ENCODE assay signal across 1 mouse cellular context in genomic region chr17:80224326-80225116, GRCm38 (mm10).
TF ChIP-seq lines count a peak whose summit lies in the region.

TSS of gene Gemin6 (plus strand) at chr17:80224441.

TF ChIP-seq in CH12.LX, 34 proteins besides CTCF, POLR2A, EP300 and RAD21 (continued from another document):
- peak; percentile 59; the same call in 1 of the 2 replicates for TF ChIP-seq JUND (conservative IDR thresholded peaks at IDR 0.05; ENCODE audit: low read depth, low read length)
- no peak; the same call in 1 of the 2 replicates for TF ChIP-seq BHLHE40 (IDR thresholded peaks at IDR 0.05; ENCODE audit: low read depth, low read length)
- peak; percentile 31; the same call in 1 of the 2 replicates for TF ChIP-seq ETS1 (conservative IDR thresholded peaks at IDR 0.05; ENCODE audit: low read depth, low read length)
- TF ChIP-seq ZC3H11A (IDR thresholded peaks at IDR 0.05; ENCODE audit: low read depth, low read length): no peak
- no peak for TF ChIP-seq ZNF384 (IDR thresholded peaks at IDR 0.05; ENCODE audit: low read depth, low read length)
- TF ChIP-seq MAFK (IDR thresholded peaks at IDR 0.05; ENCODE audit: insufficient replicate concordance, low read length): 0 out of 2 replicates have a peak, but pooled peaks have one; percentile 18
- no peak for TF ChIP-seq ZKSCAN1 (IDR thresholded peaks at IDR 0.05; ENCODE audit: borderline replicate concordance, low read depth, low read length)
- no peak for TF ChIP-seq SMC3 (IDR thresholded peaks at IDR 0.05; ENCODE audit: low read depth, low read length)
- peak; percentile 6; the same call in 1 of the 2 replicates for TF ChIP-seq JUN (IDR thresholded peaks at IDR 0.05; ENCODE audit: insufficient read depth, low read depth, low read length)
- TF ChIP-seq PAX5 (IDR thresholded peaks at IDR 0.05; ENCODE audit: low read length): no peak
- TF ChIP-seq RCOR1 (conservative IDR thresholded peaks at IDR 0.05; ENCODE audit: low read depth, low read length): no peak
- TF ChIP-seq MEF2A (IDR thresholded peaks at IDR 0.05; ENCODE audit: borderline replicate concordance, low read depth, low read length): 0 out of 2 replicates have a peak, but pooled peaks have one; percentile 18
- TF ChIP-seq KAT2A (IDR thresholded peaks at IDR 0.05; ENCODE audit: insufficient replicate concordance, low read length): peak; percentile 97
- TF ChIP-seq NELFE (IDR thresholded peaks at IDR 0.05; ENCODE audit: low read depth, low read length): peak; percentile 96
- TF ChIP-seq HCFC1 (IDR thresholded peaks at IDR 0.05; ENCODE audit: low read depth, low read length): peak; percentile 96
- TF ChIP-seq USF1 (IDR thresholded peaks at IDR 0.05; ENCODE audit: low read depth, low read length): no peak
- no peak for TF ChIP-seq IRF4 (IDR thresholded peaks at IDR 0.05; ENCODE audit: low read depth, low read length)
- peak; percentile 91; the same call in 1 of the 2 replicates for TF ChIP-seq MYC (IDR thresholded peaks at IDR 0.05; ENCODE audit: low read depth, low read length)
- peak; percentile 80 for TF ChIP-seq SIN3A (IDR thresholded peaks at IDR 0.05; ENCODE audit: low read length)
- TF ChIP-seq ELF1 (IDR thresholded peaks at IDR 0.05; ENCODE audit: low read depth, low read length): peak; percentile 59
- peak; percentile 85 for TF ChIP-seq POLR2AphosphoS2 (IDR thresholded peaks at IDR 0.05; ENCODE audit: low read depth, low read length)
- peak; percentile 89 for TF ChIP-seq TBP (conservative IDR thresholded peaks at IDR 0.05; ENCODE audit: low read depth, low read length)
- peak; percentile 83 for TF ChIP-seq MAX (IDR thresholded peaks at IDR 0.05; ENCODE audit: low read length)
- TF ChIP-seq NRF1 (IDR thresholded peaks at IDR 0.05; ENCODE audit: low read depth, low read length): 0 out of 2 replicates have a peak, but pooled peaks have one; percentile 51
- TF ChIP-seq UBTF (IDR thresholded peaks at IDR 0.05; ENCODE audit: low read depth, low read length): no peak
